Mouse (Mus musculus): ENCODE measurements at regions not wholly inside any gene's neighbourhood (a gene's known extent, or its start where the extent isn't known, plus 50 kb on each side); places are given as distances from the start of the nearest gene placed in this dataset.
A peak's percentile ranks its signal among the peaks of the same experiment; 100 is the strongest.

DNA sequence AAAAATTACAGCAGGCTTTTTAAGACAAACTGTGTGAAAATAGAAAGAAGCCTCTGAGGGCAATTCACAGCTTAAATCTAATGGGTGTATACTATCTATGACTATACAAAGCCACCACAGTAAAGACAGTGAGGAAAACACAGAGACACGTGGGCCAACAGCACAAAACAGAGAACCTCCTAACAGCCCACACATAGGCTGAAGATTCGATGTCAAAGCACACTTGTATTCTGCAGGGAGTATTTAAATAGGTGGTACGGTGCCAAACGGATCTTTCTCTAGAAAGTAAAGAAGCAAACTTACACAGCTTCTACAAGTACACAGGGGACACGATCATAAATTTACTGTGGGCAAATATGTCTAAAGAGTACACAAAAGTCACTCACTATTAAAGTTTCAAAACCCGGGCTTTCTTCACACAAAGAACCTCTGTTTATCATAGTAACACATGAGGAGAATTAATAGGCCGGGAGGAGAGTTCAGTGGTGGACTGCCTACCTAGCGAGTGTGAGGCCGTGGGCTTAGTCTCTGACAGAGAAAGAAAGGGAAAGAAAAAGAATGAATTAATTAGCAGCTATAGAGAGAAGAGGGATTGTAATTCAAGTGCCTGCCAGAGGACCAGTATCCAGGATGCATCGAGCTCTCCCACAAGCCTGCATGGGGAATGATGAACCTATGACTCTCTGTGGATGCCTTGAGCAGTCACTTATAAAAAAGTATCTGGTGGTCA lies 317.7 kb upstream of the Nfe2l3 start:
- 91% methylated on average over 10 of the region's 10 CpGs for WGBS
- no peak for DNase-seq (ENCODE audit: low read depth in 1 of 2, low spot score in 2 of 2)

DNA sequence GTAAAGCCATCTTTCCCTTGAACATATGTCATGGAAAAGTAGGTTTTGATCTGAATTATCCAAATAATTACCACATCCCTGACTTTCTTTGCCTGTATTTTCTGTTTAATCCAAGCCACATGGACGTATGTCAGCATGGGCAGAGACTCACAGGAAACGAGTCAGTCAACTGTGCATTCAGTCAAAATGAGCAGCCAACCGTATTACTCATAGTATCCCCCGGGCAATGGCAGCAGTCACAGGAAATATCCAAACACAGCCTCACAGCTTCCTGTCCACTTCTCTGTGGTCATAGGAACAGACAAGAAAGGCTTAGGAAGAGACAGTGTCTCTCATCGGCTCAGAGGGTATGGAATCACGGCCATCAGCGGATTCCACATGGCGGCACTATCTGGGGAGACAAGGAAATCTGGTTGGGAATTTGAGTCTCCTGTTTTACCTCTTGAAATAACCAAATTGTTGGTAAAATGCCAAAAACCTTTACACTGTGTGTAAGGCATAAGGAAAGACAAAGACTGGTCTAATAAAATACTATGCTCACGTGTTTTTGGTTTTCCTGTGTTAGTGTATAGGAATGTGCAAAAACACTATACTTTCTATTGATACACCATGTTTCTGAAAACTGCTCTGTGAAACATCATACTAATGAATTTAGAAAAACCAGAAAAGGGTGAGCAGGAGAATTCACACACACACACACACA lies 313.5 kb upstream of the Nfe2l3 start:
- DNase-seq (ENCODE audit: low read depth in 1 of 2, low spot score in 2 of 2): no peak
- Histone ChIP-seq H3K4me1 (ENCODE audit: control insufficient read depth, insufficient read depth, insufficient read length) (peaks cover 16% of the 10 kb centered on the region), H3K4me3 (ENCODE audit: extremely low read depth, insufficient read depth, insufficient read length) (no peak overlapping the region), H3K36me3 (ENCODE audit: control insufficient read depth, insufficient read depth, low read length) (no peaks in the 10 kb centered on the region), H3K27ac (ENCODE audit: insufficient read depth, low read length) (no peak overlapping the region), H3K27me3 (ENCODE audit: control insufficient read depth, insufficient read depth, low read length) (no peaks in the 10 kb centered on the region)
- TF ChIP-seq POLR2A (IDR thresholded peaks at IDR 0.05; ENCODE audit: low read depth, low read length): no peak
- TF ChIP-seq CTCF (IDR thresholded peaks at IDR 0.05; ENCODE audit: extremely low read depth, insufficient read depth, insufficient read length, insufficient replicate concordance): no peak
- WGBS: 48% methylated on average over 9 of the region's 9 CpGs

More for the DNA sequence above, 317.7 kb upstream of the Nfe2l3 start:
- H3K4me1 ChIP-seq (ENCODE audit: control insufficient read depth, insufficient read depth, insufficient read length): peaks cover 6% of the 10 kb centered on the region
- H3K27ac ChIP-seq (ENCODE audit: insufficient read depth, low read length): no peak overlapping the region
- no peaks in the 10 kb centered on the region for H3K27me3 ChIP-seq (ENCODE audit: control insufficient read depth, insufficient read depth, low read length)
- no peak for TF ChIP-seq CTCF (IDR thresholded peaks at IDR 0.05; ENCODE audit: extremely low read depth, insufficient read depth, insufficient read length, insufficient replicate concordance)
- no peak for TF ChIP-seq POLR2A (IDR thresholded peaks at IDR 0.05; ENCODE audit: low read depth, low read length)
- H3K36me3 ChIP-seq (ENCODE audit: control insufficient read depth, insufficient read depth, low read length): no peaks in the 10 kb centered on the region
- H3K4me3 ChIP-seq (ENCODE audit: extremely low read depth, insufficient read depth, insufficient read length): no peak overlapping the region

DNA sequence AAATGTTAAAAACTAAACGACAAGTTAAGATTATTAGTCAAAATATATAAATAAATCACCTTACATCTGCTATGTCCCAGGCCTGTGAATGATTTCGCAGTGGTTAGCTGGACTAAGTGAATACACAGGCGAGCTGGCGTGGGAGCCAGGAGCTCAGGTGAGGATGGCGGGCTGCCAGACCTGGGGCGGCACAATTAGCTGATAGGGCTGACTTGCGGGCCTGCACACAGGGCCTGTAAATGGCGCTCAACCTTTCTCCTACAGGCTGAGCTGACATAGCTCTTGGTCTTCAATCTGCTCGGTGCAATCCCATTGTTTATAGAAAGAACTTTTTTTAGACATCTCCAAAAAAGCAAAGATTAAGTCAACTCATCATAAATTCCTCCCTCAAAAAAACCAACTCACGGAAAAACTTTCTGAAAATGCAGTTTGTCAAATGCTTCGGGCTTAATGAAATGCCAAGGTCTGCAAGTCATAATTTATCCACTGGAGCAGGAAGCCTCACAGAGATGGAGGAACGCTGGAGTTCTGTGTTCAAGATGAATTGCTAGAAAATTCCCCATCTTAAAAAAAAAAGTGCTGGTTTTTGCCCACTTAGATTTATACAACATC lies 312.7 kb upstream of the Nfe2l3 start:
- DNase-seq (ENCODE audit: low read depth in 1 of 2, low spot score in 2 of 2): no peak
- no peak overlapping the region for H3K27ac ChIP-seq (ENCODE audit: insufficient read depth, low read length)
- WGBS: 77% methylated on average over 12 of the region's 12 CpGs
- H3K27me3 ChIP-seq (ENCODE audit: control insufficient read depth, insufficient read depth, low read length): no peaks in the 10 kb centered on the region
- H3K4me3 ChIP-seq (ENCODE audit: extremely low read depth, insufficient read depth, insufficient read length): no peak overlapping the region
- no peak for TF ChIP-seq CTCF (IDR thresholded peaks at IDR 0.05; ENCODE audit: extremely low read depth, insufficient read depth, insufficient read length, insufficient replicate concordance)
- TF ChIP-seq POLR2A (IDR thresholded peaks at IDR 0.05; ENCODE audit: low read depth, low read length): no peak
- no peaks in the 10 kb centered on the region for H3K36me3 ChIP-seq (ENCODE audit: control insufficient read depth, insufficient read depth, low read length)
- peaks cover 16% of the 10 kb centered on the region for H3K4me1 ChIP-seq (ENCODE audit: control insufficient read depth, insufficient read depth, insufficient read length)

DNA sequence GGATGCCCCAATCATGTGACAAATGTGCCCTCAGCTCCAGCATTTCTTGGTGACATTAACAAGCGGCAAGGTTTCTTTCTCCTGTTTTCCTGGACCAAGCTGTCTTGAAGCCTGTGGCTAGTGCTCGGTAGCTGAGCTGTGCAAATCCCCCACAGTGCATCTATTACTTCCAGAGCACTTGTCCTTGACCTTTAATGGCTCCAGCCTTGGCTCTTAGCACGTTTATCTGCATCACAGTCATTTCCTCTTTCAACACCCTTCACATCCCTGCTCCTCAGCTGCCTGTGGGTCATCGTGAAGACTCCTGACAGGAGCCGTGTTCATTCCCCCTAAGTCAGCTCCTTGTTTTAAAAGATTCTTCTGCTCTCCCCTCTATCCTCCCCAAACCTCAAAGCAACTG lies 309.5 kb upstream of the Nfe2l3 start:
- WGBS: 50% methylated on average over 5 of the region's 5 CpGs
- no peaks in the 10 kb centered on the region for H3K27me3 ChIP-seq (ENCODE audit: control insufficient read depth, insufficient read depth, low read length)
- no peak overlapping the region for H3K27ac ChIP-seq (ENCODE audit: insufficient read depth, low read length)
- H3K36me3 ChIP-seq (ENCODE audit: control insufficient read depth, insufficient read depth, low read length): no peaks in the 10 kb centered on the region
- TF ChIP-seq POLR2A (IDR thresholded peaks at IDR 0.05; ENCODE audit: low read depth, low read length) (no peak), CTCF (IDR thresholded peaks at IDR 0.05; ENCODE audit: extremely low read depth, insufficient read depth, insufficient read length, insufficient replicate concordance) (no peak)
- H3K4me1 ChIP-seq (ENCODE audit: control insufficient read depth, insufficient read depth, insufficient read length): peaks cover 16% of the 10 kb centered on the region
- H3K4me3 ChIP-seq (ENCODE audit: extremely low read depth, insufficient read depth, insufficient read length): no peak overlapping the region
- no peak for DNase-seq (ENCODE audit: low read depth in 1 of 2, low spot score in 2 of 2)

DNA sequence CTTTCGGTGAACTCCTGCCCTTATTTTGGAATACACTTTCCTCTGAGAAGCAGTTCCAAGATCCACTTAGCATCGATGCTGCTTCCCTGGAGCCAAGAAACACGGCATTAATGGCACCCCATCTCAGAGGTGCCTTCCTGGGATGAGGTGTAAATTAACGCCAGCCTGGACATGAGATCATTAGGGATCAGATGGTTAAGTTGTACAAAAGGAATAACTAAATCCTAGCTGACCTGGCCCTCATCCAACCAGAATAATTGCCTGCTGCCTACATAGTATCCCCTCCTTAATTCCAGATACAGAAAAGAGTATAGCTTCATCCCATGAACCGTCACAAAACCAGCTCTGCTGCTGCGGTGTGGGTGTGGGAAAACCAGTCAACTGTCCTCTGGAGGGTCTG lies 304.6 kb upstream of the Nfe2l3 start:
- no peak for TF ChIP-seq CTCF (IDR thresholded peaks at IDR 0.05; ENCODE audit: extremely low read depth, insufficient read depth, insufficient read length, insufficient replicate concordance)
- no peak for TF ChIP-seq POLR2A (IDR thresholded peaks at IDR 0.05; ENCODE audit: low read depth, low read length)
- H3K4me3 ChIP-seq (ENCODE audit: extremely low read depth, insufficient read depth, insufficient read length): no peak overlapping the region
- H3K36me3 ChIP-seq (ENCODE audit: control insufficient read depth, insufficient read depth, low read length): no peaks in the 10 kb centered on the region
- no peaks in the 10 kb centered on the region for H3K27me3 ChIP-seq (ENCODE audit: control insufficient read depth, insufficient read depth, low read length)
- DNase-seq (ENCODE audit: low read depth in 1 of 2, low spot score in 2 of 2): no peak
- no peak overlapping the region for H3K27ac ChIP-seq (ENCODE audit: insufficient read depth, low read length)
- WGBS: 93% methylated on average over 6 of the region's 6 CpGs
- peaks cover 7% of the 10 kb centered on the region; the same call in 1 of the 2 replicates for H3K4me1 ChIP-seq (ENCODE audit: control insufficient read depth, insufficient read depth, insufficient read length)

DNA sequence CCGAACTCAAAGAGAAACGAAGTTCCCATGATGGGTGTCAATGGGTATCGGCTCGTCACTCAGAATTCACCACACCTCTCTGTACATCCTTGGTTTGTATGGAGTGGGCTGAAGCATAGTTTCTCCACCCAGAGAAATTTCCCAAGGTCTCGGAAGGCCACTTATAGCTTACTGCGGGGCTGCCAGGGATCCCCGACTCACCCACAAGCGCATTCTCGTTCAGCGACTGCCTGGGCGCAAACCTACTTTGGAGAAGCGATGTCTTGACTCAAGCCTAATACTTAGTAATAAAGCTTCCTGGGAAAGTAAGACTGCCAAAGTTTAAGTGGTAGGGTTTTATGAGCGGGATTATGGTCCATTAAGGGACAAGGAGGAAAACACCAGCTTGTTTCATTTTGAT lies 303.4 kb upstream of the Nfe2l3 start:
- 80% methylated on average over 13 of the region's 13 CpGs for WGBS
- peaks cover 4% of the 10 kb centered on the region; the same call in 1 of the 2 replicates for H3K4me1 ChIP-seq (ENCODE audit: control insufficient read depth, insufficient read depth, insufficient read length)
- H3K4me3 ChIP-seq (ENCODE audit: extremely low read depth, insufficient read depth, insufficient read length): peak overlapping the region; percentile 55; the same call in 1 of the 2 replicates
- peak overlapping the region; percentile 49; the same call in 1 of the 2 replicates for H3K27ac ChIP-seq (ENCODE audit: insufficient read depth, low read length)
- TF ChIP-seq POLR2A (IDR thresholded peaks at IDR 0.05; ENCODE audit: low read depth, low read length) (no peak), CTCF (IDR thresholded peaks at IDR 0.05; ENCODE audit: extremely low read depth, insufficient read depth, insufficient read length, insufficient replicate concordance) (no peak)
- H3K36me3 ChIP-seq (ENCODE audit: control insufficient read depth, insufficient read depth, low read length): no peaks in the 10 kb centered on the region
- H3K27me3 ChIP-seq (ENCODE audit: control insufficient read depth, insufficient read depth, low read length): no peaks in the 10 kb centered on the region
- DNase-seq (ENCODE audit: low read depth in 1 of 2, low spot score in 2 of 2): no peak
